Mouse (Mus musculus) liver, embryonic 14.5 days (tissue): ENCODE results near the gene Hmgxb4.

Experiments used
- CTCF ChIP-seq: IDR thresholded peaks from 2 replicates; pipeline ENCODE4 v1.5.1; 2016; ENCODE audit warnings: antibody characterized with exemption, low read depth, control low read depth
- EP300 ChIP-seq: IDR thresholded peaks from 2 replicates; pipeline ENCODE4 v1.6.1; 2016; ENCODE audit warnings: antibody characterized with exemption, low read depth

GRCm38 (mm10) chr8:75053342-75053741, 60.2 kb downstream of the Hmgxb4 start:
- TF ChIP-seq CTCF (no peak), EP300 (no peak)
